18 mouse cellular contexts compared by ENCODE assay signal in genomic region chr11:120204200-120204599, GRCm38 (mm10).
"Had no signal": no experiment of that assay in that cellular context is flagged by ENCODE, and none has a peak within 500 bp of the region (broad histone marks: within the 10 kb centered on the region; RNA-seq: fewer than 3 reads in every experiment).

No protein-coding gene starts in this region.

- H3K36me3 ChIP-seq: midbrain, embryonic 10.5 days; midbrain, embryonic 12.5 days; neural tube, embryonic 13.5 days; neural tube, embryonic 15.5 days had no signal

- DNase-seq: lung, adult 18-20 months; lung, embryonic 14.5 days; lung, postnatal 10 days; lung, postnatal 4 days; midbrain, embryonic 14.5 days; retina, postnatal 1 day; right cerebral cortex, postnatal 25 days; spleen, adult 18-20 months; thymus, adult 2 months; thymus, postnatal 25 days; thymus, postnatal 4 days had no signal

- H3K27me3 ChIP-seq: neural tube, embryonic 13.5 days; neural tube, embryonic 15.5 days had no signal

- ATAC-seq: midbrain, embryonic 16.5 days had no signal

- H3K9ac ChIP-seq: liver, embryonic 14.5 days; lung, embryonic 14.5 days; midbrain, embryonic 12.5 days; neural tube, embryonic 13.5 days; neural tube, embryonic 15.5 days had no signal

- H3K27ac ChIP-seq: liver, embryonic 14.5 days; midbrain, embryonic 10.5 days; midbrain, embryonic 12.5 days; neural tube, embryonic 13.5 days; neural tube, embryonic 15.5 days had no signal

- H3K4me1 ChIP-seq: midbrain, embryonic 12.5 days had no signal

- H3K4me2 ChIP-seq: lung, embryonic 14.5 days; midbrain, embryonic 12.5 days; neural tube, embryonic 13.5 days; neural tube, embryonic 15.5 days had no signal

- H3K4me3 ChIP-seq: midbrain, embryonic 10.5 days; midbrain, embryonic 12.5 days; myocyte; neural tube, embryonic 13.5 days; neural tube, embryonic 15.5 days had no signal

- H3K9me3 ChIP-seq: midbrain, embryonic 10.5 days; midbrain, embryonic 12.5 days; neural tube, embryonic 13.5 days; neural tube, embryonic 15.5 days had no signal
